Mouse (Mus musculus) gastrocnemius, adult 2 months (tissue): Measurements from ENCODE around the gene Jak1. TPM values are rescaled to one million over a fixed set of nuclear protein-coding genes. Genes with fewer than 3 reads are reported as not detected.
A peak's percentile ranks its signal among the peaks of the same experiment; 100 is the strongest.

Experiments
- DNase-seq: peaks from one replicate; pipeline ENCODE4 v3.0.0; 2022
- H3K27ac ChIP-seq: fragments of 200-600 bp; 2 replicates; pipeline ENCODE4 v1.8.1; 2022; ENCODE audit warnings: mild to moderate bottlenecking
- H3K4me3 ChIP-seq: fragments of 200-600 bp; 2 replicates; pipeline ENCODE4 v1.8.1; 2022; ENCODE audit warnings: mild to moderate bottlenecking, moderate library complexity
- CTCF ChIP-seq: fragments of 200-600 bp; IDR thresholded peaks from 2 replicates; pipeline ENCODE4 v1.8.1; 2022; ENCODE audit warnings: antibody characterized with exemption, mild to moderate bottlenecking, moderate library complexity
- intact Hi-C: fragments of 180-260 bp; cut with DNase I; formaldehyde crosslinking; loops from one replicate; pipeline ENCODE4 v1.15.1; 2025
- total RNA-seq, 2 experiments: library from RNA; stranded (reverse); gene quantifications; 2 replicates each; pipeline ENCODE4 v1.2.3; 2021

Jak1 gene
- total RNA-seq, 2 experiments from 2014 or later = 89.9 to 134 TPM

DNA sequence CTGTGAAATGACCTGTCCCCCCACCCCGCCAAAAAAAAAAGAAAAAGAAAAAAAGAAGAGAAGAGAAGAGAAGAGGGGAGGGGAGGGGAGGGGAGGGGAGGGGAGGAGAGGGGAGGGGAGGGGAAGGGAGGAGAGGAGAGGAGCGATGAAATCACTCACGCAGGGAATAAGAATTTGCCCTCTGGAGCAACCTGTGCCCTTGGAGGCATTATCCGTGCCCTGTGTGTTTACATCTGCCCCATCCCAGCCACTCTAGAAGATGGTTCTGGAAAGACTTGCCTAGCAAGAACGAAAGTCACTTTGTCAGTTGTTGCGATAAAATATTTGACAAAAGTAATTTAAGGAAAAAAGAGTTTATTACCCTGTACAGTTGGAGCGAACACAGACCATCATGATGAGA, 441 bp upstream of the Jak1 start:
- DNase-seq = no peak
- peak overlapping the region; percentile 99 for H3K27ac ChIP-seq
- intact Hi-C loops = loop anchor here (2.0 kb wide), 1 partner anchor 67 kb away; no protein-coding TSS in a partner anchor
- peak overlapping the region; percentile 95 for H3K4me3 ChIP-seq
- TF ChIP-seq CTCF = no peak

DNA sequence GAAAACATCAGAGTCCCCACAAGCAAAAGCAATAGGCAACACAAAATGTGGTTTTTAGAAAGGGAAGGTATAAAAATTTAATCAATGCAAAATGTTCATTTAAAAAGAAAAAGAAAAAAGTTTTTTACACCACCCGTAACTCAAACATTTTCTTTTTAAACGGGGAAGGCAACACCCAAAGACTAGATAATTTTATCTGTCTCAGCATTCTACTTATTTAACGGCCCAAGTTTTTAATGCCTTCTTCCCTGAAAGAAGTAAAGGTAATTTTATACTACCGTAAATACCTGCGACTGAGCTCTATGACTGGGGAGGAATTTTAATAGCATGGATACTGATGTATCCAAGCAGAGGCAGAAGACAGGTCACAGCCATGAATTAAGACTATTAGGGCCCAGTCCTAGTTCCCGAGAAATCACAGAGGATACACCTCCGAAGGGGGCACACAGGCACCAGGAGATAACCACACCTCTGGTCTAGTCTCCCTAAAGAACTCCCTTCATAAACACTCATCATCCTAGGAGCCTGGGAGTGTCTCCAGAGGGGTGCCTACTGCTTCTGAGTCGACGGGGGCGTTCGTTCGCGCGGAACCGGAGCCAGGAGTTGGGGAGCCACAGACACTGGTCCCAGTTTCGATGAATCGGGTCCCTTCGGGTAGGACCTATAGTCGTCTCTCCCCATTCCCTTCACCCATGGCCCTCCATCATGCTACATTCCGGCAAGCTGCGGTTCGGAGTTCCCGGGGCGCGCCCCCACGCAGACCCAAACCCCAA, 928 bp downstream of the Jak1 start:
- peak overlapping the region; percentile 99 for H3K27ac ChIP-seq
- peak overlapping the region; percentile 95 for H3K4me3 ChIP-seq
- intact Hi-C loops = loop anchor here (2.0 to 5.0 kb wide), 2 partner anchors 65 to 93 kb away; no protein-coding TSS in a partner anchor
- no peak for TF ChIP-seq CTCF
- DNase-seq = peak; percentile 51

DNA sequence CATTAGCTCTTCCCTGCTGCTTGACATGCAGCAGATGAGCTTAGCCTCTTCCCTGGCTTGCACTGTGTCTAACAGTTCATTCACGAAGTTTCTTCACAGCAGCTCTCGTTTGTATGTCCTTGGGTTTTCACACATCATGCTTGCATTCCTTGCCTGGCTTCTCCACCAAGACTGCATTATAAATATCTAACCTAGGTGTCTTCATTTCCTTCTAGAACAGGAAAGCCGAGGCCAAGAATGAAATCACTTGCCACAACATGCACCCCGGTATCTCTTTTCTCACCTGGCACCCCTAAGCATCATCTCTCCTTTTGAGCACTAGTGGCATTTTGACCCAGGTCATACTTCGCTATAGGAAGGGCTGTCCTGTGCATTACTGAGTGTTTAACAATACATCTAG, 3.5 kb downstream of the Jak1 start:
- Histone ChIP-seq H3K4me3 (peak overlapping the region; percentile 1; the same call in 1 of the 2 replicates), H3K27ac (peak overlapping the region; percentile 53; the same call in 1 of the 2 replicates)
- TF ChIP-seq CTCF = no peak
- no peak for DNase-seq
- intact Hi-C loops = loop anchor here (5.0 kb wide), 1 partner anchor 96 kb away; no protein-coding TSS in a partner anchor

DNA sequence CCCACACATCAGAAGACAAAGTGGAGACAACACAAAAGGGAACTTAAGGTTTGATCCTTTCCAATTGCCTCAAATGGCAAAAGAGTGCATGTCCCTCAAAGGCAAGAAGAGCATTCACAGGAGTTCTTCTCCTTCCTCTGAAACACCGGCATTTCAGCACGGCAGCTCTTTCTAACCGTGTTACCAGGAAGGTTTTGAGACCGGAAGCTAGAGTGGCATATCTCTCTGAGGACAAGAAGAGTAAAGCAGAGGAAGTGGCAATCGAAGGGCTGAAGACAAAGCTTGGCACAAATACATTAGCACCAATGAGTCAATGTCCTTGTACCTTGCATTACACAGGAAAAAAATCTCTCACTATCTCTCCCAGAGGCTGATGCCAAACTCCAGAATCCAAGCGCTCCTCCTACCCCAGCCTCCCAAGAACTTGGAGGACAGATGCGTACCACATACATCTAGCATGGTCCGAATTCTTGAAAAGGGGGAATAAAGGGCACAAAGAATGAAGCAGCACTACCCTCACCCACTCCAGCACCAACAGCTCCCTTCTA, 4.3 kb downstream of the Jak1 start:
- no peak overlapping the region for H3K4me3 ChIP-seq
- intact Hi-C loops = loop anchor here (5.0 kb wide), 1 partner anchor 96 kb away; no protein-coding TSS in a partner anchor

DNA sequence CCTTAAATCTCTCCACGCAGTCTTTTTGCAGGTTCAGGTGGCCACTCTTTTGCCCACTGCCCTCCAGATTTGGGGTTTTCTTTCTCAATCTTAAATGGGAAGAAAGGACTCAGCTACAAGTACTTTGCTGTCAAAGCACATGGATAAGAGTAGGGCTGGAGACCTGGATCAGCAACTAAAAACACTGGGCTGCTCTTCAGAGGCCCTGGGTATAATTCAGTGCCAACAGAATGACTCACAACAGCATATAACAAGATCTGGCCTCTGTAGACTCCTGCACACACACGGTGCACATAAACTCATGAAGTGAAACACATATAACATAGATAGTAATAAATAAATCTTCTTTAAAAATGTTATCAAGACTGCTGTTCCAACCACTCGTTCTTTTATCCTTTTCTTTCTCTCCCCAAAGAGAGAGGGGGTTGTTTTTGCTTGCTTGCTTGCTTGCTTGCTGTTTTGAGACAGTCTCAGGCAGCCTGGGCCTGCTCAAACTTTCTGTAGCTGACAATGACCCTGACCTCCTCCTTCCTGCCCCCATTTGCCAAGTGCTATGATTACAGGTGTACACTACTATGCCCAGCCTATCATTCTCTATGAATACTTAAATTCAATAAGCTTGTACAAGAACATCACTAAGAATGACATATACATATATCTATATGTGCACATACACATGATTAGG, 8.4 kb downstream of the Jak1 start:
- no peak for DNase-seq
- peak overlapping the region; percentile 72 for H3K27ac ChIP-seq
- no peak for TF ChIP-seq CTCF
- intact Hi-C loops = no loop called here
- no peak overlapping the region for H3K4me3 ChIP-seq

More for the DNA sequence above, 4.3 kb downstream of the Jak1 start:
- H3K27ac ChIP-seq = peak overlapping the region; percentile 35; the same call in 1 of the 2 replicates
- DNase-seq = no peak
- TF ChIP-seq CTCF = no peak

DNA sequence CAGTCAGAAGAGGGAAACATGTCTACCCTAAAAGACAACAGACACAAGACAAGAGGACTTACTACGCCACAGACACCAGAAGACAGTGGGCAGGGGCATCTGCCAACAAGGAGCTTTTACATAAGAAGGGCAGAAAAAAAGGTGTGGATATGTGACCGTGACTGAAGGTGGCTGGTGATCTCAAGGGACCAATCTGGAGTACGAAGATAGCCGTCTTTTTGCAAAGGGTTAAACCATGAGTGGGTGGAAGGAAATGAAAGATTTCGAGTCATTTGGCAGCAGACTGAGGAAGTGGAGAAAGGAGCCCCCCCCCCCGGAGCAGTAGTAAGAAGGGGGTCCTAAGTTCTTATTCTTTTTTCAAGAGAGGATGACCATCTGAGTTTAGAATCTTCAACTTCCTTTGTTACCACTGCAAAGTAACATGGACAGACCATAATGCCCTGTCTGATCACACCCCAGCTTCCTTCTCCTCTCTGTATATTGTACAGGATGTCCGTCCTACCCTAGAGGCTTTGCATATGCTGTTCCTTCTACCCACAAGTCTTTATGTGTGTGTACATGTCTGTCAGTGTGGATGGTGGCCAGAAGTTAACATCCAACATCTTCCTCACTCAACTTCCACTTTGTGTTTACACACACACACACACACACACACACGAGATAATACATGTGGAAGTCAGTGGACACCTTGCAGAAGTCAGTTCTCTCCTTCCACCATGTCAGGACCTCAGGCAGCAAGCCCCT, 10.3 kb downstream of the Jak1 start:
- H3K27ac ChIP-seq = peak overlapping the region; percentile 68
- no peak for DNase-seq
- no peak for TF ChIP-seq CTCF
- no peak overlapping the region for H3K4me3 ChIP-seq
- intact Hi-C loops = no loop called here

DNA sequence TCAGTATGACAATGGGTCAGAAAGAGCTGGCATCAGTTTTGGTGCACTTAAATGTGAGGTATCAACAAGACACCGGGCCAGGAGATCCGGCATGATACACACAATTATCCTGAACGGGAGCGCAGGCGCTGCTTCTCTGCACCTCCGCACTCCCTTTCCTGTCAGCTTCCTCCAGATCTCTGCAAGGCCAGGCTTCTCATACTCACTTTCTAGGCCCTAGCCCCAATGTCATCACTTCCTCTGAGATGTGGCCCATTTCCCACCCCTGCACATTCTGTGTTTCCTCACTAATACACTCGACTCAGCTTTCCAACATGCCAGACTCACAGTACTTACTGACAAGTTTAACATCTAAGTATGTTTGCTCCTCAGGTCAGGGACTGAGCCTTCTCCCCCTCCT, 11.1 kb downstream of the Jak1 start:
- no peak overlapping the region for H3K4me3 ChIP-seq
- intact Hi-C loops = no loop called here
- DNase-seq = no peak
- no peak for TF ChIP-seq CTCF
- H3K27ac ChIP-seq = peak overlapping the region; percentile 68

DNA sequence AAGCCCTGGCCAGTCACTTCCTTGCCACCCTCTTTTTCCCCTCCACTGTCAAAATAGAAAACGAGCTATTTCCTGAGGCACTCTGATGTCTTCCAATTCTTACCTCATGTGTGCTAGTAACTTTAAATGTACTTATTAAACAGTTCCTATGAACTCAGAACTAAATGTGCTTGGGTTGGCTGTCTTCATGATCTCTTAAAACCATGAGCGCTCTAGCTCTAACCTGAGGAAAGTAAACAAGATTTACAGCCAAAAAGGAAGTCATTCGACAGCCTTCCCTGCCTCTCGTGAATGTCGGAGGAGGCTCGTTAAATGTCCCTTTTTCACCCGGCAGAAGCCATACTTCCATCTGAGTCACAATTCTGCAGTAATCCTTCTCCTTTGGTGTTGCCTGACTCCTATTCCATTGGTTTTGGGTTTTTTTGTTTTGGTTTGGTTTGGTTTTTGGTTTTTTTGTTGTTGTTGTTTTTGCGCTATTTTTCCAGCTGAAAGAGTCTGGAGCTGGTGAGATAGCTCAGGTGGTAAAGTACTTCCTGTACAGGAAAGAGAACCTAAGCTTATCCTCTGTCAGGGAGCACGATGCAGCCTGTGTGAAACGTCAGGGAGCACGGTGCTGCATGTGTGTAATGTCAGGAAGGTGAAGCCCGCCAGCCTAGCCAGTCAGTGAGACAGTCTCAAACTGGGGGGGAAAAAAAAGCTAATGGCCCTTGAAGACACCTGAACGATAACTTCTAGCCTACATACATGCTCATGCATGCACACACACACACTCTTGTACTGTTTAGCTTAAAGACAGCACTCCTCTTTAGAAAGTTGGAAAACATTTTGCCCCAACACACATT, 12.1 kb downstream of the Jak1 start:
- Histone ChIP-seq H3K27ac (peak overlapping the region; percentile 68), H3K4me3 (peak overlapping the region; percentile 25; the same call in 1 of the 2 replicates)
- intact Hi-C loops = no loop called here
- TF ChIP-seq CTCF = no peak
- no peak for DNase-seq

DNA sequence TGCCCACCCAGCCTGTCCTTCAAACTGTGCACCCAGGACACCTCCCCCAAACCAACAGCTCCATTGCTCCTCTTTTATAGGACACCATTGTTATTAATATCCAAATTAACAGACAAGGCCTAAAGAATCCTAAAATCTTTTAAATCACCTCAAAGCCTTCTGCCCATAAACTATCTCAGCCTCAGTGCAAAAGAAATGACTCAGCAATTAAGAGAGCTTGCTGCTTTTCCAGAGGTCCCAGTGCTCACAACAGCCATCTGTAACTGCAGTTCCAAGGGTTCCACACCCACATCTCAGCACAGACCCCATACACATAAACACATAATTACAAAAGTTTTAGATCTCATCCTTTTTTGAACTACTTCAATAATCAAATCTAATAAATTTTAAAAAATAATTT, 13.1 kb downstream of the Jak1 start:
- no peak for DNase-seq
- intact Hi-C loops = no loop called here
- TF ChIP-seq CTCF = no peak
- Histone ChIP-seq H3K4me3 (no peak overlapping the region), H3K27ac (peak overlapping the region; percentile 68)

DNA sequence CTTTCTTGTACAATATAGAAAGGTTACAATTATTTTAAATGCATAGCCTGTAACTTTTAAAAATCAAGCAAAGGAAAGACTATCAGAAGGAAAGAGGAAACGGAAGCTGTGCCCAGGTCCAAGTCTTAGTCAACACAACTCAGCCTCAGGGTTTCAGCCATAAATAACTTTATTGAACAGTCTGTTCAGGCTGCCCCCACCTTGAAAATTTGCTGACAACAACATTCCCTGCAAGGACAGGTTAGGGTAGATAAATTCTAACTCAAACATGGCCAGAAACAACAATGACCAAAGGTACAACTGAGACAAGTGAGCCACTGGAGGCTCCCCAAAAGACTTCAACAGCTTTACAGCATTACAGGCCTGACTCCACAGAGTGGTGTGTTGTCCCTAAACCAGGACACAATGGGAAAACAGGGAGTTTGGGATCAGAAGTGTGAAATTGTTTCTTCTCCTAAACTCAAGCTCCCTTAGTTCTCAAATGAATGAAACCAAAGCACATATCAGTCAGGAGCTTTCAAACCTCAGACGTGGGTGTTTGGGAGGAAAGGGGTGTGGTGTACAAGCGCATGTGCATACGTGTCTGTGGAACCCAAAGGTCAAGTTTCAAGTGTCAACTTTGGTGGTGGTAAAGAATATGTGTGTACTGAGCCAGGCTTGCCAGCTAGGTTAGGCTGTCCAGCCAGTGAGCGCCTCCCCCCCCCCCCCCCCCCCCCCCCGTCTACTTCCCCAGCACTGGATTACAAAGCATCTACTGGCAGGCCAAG, 14.9 kb downstream of the Jak1 start:
- Histone ChIP-seq H3K27ac (peak overlapping the region; percentile 63), H3K4me3 (no peak overlapping the region)
- no peak for TF ChIP-seq CTCF
- intact Hi-C loops = no loop called here
- DNase-seq = no peak

DNA sequence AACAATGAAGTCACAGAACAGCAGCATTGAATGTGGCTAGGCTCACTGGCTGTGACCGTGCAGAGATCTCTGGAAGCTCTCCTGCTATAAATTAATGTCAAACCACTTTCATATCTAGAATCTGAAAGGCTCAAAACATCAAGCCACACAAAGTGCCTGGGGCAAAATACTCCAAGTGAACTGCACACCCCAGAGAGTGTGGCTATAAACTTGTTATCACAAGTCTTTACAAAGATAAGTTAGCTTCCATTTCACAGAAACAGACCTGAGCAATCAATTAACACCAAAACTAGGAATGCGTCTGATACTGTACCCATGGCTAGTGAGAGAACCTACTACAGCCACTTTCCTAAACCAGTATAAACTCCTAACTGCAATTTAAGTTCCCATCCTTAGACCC, 17.7 kb downstream of the Jak1 start:
- DNase-seq = no peak

More for the DNA sequence above, 17.7 kb downstream of the Jak1 start:
- intact Hi-C loops = no loop called here
- TF ChIP-seq CTCF = no peak
- H3K4me3 ChIP-seq = no peak overlapping the region
- peak overlapping the region; percentile 41; the same call in 1 of the 2 replicates for H3K27ac ChIP-seq
